Mouse (Mus musculus): Measurements from ENCODE around the gene Olfr1012.
"Not testable (repeated sequence)": the region's sequence is repeated elsewhere in the genome, so short reads cannot be mapped to it uniquely, and the experiment has no call there.

Olfr1012 gene

DNA sequence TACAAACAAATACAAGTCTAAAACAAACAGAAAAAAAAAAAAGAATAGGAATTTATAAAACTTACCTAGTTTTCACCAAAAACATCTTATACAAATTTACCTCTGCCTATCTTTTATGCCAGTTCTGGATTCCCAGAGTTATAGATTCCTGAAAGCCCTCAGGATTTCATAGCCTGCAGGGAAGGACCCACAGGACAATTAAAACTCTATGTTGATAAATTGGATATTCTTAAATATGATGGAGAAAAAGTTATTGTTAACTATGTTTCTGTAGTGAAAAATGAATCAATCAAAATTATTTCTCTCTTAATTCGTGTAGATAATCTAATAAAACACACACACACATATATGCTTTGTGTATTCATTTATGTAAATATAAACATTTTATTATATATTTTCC lies at the start of gene Olfr1012:
Olfr1012 (minus strand) TSS at position 101 of the 400 bp plus-strand sequence.
- ATAC-seq (ENCODE audit: insufficient number of reproducible peaks, low FRiP score, low TSS enrichment): no peak

DNA sequence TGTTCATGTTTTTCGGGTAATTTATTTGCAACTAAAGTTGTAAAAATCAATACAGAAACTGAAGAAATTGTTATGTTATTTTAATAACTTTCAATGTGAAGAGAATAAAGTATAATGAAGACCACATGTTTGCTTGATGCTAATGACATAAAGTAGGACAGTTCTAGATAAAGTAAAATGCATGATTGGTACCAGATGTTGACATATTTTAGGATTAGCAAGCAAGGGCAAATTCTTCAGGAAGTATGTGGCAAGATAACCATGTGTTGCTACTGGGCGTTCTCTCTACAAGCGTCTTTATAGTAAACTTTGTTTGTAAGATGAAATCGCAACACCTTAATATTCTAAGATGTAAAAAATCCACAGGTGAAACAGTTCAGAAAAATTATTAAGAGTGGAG lies 41.9 kb upstream of the Olfr1012 start:
- ATAC-seq (ENCODE audit: insufficient number of reproducible peaks, low FRiP score, low TSS enrichment): no peak

DNA sequence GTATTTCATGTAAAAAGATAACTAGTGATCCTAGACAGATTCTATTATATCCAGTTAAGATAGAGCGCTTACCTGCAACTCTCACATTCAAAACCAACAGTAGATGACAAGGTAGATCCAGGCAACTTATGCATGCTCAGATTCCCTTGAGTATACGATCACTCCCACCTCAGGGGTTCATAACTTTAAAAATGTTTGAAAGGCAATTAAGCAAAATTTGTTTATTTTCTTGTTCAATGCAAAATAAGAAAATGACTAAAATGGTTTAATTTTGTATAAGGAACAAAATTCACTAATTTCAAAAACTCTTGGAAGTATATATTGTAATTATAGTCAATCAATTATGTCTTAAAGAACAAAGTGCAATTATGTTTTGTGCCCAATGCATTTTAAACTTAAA lies 39.9 kb upstream of the Olfr1012 start, which contains the start of gene Olfr1016:
Olfr1016 (minus strand) TSS at position 101 of the 400 bp plus-strand sequence.
- ATAC-seq (ENCODE audit: insufficient number of reproducible peaks, low FRiP score, low TSS enrichment): no peak

DNA sequence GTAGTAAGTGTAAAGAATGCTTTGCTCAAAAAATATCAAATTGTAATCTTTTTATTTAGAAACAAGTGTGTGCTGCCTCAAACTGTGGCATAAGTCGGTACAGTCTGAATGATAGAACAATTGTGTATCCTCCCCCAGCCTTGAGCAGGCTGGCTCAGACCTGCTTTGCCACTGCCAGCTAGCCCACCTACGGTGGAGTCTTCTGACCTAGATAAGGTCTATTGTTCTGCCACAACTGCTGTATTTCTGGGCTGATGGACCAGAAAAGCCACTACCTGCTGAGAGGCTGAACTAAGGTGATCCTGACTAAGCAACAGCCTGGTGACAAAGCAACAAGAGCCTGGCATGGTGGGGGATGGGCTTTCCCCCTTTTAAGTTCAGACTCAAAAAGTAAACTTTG lies 29.8 kb upstream of the Olfr1012 start:
- no peak for ATAC-seq (ENCODE audit: insufficient number of reproducible peaks, low FRiP score, low TSS enrichment)

DNA sequence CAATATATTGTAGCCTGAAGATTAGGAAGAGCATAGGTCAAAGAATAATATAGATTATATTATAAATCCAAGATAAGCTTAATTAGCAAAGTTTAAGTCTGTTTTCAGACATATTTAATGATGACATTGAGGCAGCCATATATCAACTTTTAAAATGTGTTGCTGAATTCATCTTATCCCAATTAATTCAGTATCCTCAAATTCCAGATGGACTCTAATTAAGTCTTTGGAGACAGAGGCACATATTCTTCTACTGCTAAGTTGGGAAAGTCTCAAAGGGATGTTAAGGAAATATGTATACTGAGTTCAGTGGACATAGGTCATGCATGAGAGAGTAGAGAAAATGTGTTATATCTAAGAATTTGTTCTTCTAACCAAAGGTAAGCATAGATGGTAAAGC lies 19.2 kb upstream of the Olfr1012 start, which contains the start of gene Olfr1015:
Olfr1015 (plus strand) TSS at position 301 of the 400 bp plus-strand sequence.
- ATAC-seq (ENCODE audit: insufficient number of reproducible peaks, low FRiP score, low TSS enrichment): no peak

DNA sequence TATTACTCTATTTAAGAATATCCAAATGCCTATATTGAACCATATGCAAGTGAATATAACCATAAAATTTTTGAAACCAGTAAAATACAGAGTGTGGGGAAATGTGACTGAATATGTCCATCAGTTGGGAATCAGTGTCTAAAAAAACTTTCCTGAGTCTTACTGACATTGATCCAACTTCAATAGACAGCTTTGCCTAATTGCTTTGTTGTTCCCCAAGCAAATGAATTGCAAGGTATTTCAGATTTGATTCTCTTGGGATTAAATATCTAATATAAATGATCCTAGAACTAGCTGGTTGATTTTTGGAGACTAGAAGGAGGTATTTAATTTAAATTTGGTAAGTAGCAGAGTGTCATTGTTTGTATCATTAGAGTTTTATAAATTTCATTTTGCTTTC lies 9.8 kb upstream of the Olfr1012 start, which contains the start of gene Olfr1014:
Olfr1014 (plus strand) TSS at position 301 of the 400 bp plus-strand sequence.
- no peak for ATAC-seq (ENCODE audit: insufficient number of reproducible peaks, low FRiP score, low TSS enrichment)

DNA sequence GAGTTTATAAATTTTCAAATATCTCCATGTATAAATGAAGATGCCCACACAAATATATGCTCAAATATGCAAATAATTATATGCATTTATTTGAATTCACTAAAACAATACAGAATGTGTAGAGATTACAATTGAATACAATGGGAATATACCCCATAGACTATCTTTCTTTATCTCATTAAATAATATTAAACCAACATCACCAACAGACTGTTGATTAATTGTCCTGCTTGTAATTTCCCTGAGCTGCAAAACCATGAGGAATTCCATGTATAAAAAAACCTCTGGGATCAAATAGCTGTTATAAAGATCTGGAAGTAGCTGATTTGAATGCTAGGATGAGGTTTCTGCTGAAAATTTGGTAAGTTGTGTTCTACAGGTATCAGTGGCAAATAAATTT lies 4.2 kb upstream of the Olfr1012 start, which contains the start of gene Olfr1013:
Olfr1013 (plus strand) TSS at position 301 of the 400 bp plus-strand sequence.
- ATAC-seq (ENCODE audit: insufficient number of reproducible peaks, low FRiP score, low TSS enrichment): no peak

DNA sequence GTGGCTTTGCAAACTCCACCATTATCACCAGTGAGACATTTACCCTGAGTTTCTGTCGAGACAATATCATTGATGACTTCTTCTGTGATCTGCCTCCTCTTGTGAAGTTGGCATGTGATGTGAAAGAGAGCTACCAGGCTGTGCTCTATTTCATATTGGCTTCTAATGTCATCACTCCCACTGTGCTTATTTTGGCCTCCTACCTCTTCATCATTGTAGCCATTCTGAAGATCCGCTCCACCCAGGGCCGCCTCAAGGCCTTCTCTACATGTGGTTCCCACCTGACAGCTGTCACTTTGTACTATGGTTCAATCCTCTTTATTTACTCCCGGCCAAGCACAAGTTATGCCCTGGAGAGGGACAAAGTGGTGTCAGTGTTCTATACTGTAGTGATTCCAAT lies 8.7 kb downstream of the Olfr1012 start:
- ATAC-seq (ENCODE audit: insufficient number of reproducible peaks, low FRiP score, low TSS enrichment): no peak

DNA sequence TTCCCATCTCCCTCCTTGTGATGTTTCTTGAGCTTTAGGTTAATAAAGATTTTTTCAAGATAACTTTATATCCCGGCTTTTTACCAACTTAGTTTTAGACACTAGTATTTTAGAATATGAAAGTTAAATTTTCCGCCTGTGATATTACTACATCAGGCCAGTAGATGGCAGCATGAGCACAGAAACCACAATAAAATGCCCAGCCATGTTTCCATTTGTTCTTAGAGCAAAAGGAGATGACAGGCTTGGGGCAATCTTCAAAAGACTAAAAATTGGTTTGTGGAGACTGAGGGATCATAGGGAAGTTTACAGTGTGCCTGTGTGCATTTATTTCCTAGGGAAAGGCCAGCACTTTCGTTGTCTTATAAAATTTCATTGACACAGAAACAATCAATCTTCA lies 36.8 kb downstream of the Olfr1012 start:
- ATAC-seq (ENCODE audit: insufficient number of reproducible peaks, low FRiP score, low TSS enrichment): no peak

DNA sequence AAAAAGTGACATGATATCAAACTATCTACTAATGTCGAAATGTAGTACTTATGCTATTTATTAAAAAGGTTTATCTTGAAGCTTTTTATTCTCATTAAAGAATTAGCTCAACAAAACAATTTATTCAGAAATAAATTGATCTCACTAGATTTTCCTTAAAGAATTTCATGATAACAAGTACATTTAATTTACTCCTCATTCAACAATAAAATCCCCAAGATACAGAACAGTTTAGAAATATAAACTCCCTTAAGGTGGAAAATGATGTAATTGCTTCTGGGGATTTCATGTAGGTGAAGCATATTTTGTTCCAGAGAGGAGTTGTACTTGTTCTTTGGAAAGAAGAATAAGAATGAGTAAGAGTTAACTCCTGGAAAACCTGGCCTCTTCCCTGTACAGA lies 47.4 kb downstream of the Olfr1012 start, which contains the start of gene Olfr1009:
Olfr1009 (plus strand) TSS at position 301 of the 400 bp plus-strand sequence.
- no peak for ATAC-seq (ENCODE audit: insufficient number of reproducible peaks, low FRiP score, low TSS enrichment)

DNA sequence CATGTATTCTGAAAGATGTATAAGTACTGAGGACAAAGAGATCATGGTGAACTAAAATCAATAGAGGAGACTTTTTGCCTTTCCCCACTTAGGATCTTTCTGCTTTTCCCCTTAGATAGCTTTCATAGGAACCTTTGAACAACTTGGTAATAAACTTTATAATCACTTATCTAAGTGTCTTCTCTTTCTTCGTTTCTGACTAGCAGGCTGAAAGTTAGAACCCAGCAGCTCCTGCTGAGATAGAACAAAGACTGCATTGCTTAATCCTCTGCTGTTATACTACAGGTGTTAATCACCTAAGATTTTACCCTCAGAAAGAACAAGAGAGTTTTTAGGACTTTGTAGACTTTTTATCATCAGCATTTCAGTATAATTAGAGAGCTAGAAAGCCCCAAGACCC lies 51.4 kb downstream of the Olfr1012 start:
- no peak for ATAC-seq (ENCODE audit: insufficient number of reproducible peaks, low FRiP score, low TSS enrichment)

DNA sequence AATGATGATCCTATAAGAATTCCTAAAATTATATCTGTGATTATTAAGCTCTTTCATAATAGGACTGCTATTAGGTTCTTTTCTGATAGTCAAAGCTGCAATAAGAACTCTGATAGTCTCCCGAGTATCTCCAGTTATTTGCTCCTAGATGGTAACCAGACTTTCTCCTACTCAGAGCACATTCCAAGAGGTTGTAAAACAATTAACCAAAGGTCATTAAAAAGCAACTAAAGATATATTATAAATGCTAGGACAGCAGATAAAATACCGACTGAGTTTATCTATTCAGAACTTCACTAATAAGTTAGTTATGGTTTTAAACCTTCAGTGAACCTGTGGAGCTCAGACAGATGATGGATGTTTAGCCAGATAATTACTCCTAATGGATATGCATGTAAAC lies 51.9 kb downstream of the Olfr1012 start:
- ATAC-seq (ENCODE audit: insufficient number of reproducible peaks, low FRiP score, low TSS enrichment): not testable (repeated sequence)

Measured in cerebellum, adult (tissue).